Mouse (Mus musculus) limb, embryonic 15.5 days (tissue): ENCODE data around the gene Apc2. TPM values are rescaled to one million over a fixed set of nuclear protein-coding genes. Genes with fewer than 3 reads are reported as not detected.

Experiments used
- ATAC-seq: fragments of 200-750 bp; cut with Nextera tagmentation; 2 replicates; pipeline ENCODE4 v1.8.0; 2017; ENCODE audit warnings: low read depth, moderate TSS enrichment; ENCODE audit not compliant: insufficient number of reproducible peaks, low FRiP score, low TSS enrichment
- H3K27ac ChIP-seq: fragments of 300-500 bp; sonication (generic); 2 replicates; pipeline ENCODE4 v1.5.1; 2015; ENCODE audit warnings: moderate library complexity, mild to moderate bottlenecking, inconsistent platforms
- H3K27me3 ChIP-seq: fragments of 300-500 bp; sonication (generic); 2 replicates; pipeline ENCODE4 v1.6.1; 2015; ENCODE audit warnings: inconsistent platforms
- H3K36me3 ChIP-seq: fragments of 300-500 bp; sonication (generic); 2 replicates; pipeline ENCODE4 v1.6.1; 2015; ENCODE audit warnings: inconsistent platforms
- H3K4me1 ChIP-seq: fragments of 300-500 bp; sonication (generic); 2 replicates; pipeline ENCODE4 v1.6.1; 2015; ENCODE audit warnings: inconsistent platforms
- H3K4me2 ChIP-seq: fragments of 300-500 bp; sonication (generic); 2 replicates; pipeline ENCODE4 v1.6.1; 2015; ENCODE audit warnings: mild to moderate bottlenecking, inconsistent platforms
- H3K4me3 ChIP-seq: fragments of 300-500 bp; sonication (generic); 2 replicates; pipeline ENCODE4 v1.5.1; 2015; ENCODE audit warnings: mild to moderate bottlenecking, inconsistent platforms
- H3K9ac ChIP-seq: fragments of 300-500 bp; sonication (generic); 2 replicates; pipeline ENCODE4 v1.6.1; 2015; ENCODE audit warnings: inconsistent platforms
- H3K9me3 ChIP-seq: fragments of 300-500 bp; sonication (generic); 2 replicates; pipeline ENCODE4 v1.6.1; 2016; ENCODE audit warnings: inconsistent platforms
- WGBS: fragments of 180-500 bp; shearing (Covaris S2); methylation state at CpG from one replicate; pipeline ENCODE4 v1.1.7; 2015; 5-methylcytosine and 5-hydroxymethylcytosine counted together
- polyA plus RNA-seq: library from polyadenylated mRNA; unstranded; fragments of >200 nt; fragmentation: Nextera tagmentation; extraction: Ambion mirVana; gene quantifications from 2 replicates; pipeline ENCODE4 v1.2.1, GENCODE M21; 2015

Gene Apc2
- polyA plus RNA-seq, 1 experiment from 2014 or later: 1.5 TPM

DNA sequence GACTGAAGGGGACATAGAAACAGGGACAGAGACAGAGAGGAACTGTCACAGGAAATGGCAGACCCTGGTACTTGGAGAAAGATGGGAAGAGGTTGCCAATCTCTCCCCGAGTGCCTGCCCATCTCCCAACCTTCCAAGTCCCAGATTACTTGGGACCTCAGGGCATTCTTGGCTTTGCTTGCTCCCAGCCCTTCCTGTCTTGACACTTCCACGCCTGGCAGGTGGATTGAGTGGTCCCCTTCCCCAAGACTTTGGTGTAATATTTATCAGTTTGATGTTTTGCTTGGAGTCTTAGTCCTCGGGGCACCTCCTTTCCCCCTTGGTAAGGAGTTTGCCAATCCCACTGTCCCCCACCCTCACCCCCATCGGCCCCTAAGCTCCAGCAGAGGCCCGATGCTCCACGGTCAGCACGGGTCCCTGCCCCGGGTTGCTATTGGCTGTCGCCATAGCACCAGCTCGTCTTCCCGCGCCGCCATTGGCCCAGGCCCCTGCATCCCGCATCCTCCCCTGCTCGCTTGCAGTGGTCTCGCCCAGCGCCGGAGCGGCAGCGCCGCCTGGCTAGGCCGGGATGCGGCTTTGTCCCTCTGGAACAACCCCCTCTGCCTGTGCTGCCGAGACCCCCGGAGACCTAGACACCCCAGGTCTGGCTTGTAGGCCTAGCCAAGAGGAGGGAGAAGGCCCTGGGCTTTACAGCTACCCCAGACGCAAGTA lies 2.9 kb downstream of the Apc2 start:
- Histone ChIP-seq H3K27me3 (peaks cover 65% of the 10 kb centered on the region), H3K4me2 (peak overlapping the region; percentile 25; the same call in 1 of the 2 replicates), H3K27ac (no peak overlapping the region), H3K4me3 (0 out of 2 replicates have a peak overlapping the region, but pooled peaks have one; percentile 1), H3K36me3 (peaks cover 14% of the 10 kb centered on the region), H3K9ac (no peak overlapping the region), H3K4me1 (peaks cover 40% of the 10 kb centered on the region), H3K9me3 (no peaks in the 10 kb centered on the region)
- 3% methylated on average over 26 of the region's 26 CpGs for WGBS
- ATAC-seq: no peak

DNA sequence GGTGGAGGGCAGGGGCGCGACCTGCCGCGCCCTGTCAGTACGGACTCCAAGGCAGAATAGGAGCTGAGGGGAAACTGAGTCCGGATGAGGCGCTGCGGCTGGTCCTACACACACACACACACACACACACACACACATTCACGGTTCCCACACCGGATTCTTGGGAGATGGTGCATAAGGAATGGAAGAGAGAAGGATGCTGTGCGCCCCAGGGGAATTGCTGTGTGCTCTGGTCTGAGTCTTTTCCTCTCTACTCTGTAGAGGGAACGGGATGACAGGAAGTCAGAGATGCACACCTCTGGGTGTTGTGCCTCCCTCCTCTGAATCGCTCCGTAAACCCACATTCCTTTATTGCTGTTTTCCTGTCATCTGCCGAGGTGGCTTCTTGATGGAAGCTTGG lies 3.5 kb downstream of the Apc2 start:
- Histone ChIP-seq H3K9ac (no peak overlapping the region), H3K27me3 (peaks cover 71% of the 10 kb centered on the region), H3K4me1 (peaks cover 35% of the 10 kb centered on the region), H3K9me3 (no peaks in the 10 kb centered on the region), H3K36me3 (peaks cover 9% of the 10 kb centered on the region), H3K4me2 (peak overlapping the region; percentile 25; the same call in 1 of the 2 replicates), H3K4me3 (0 out of 2 replicates have a peak overlapping the region, but pooled peaks have one; percentile 1), H3K27ac (no peak overlapping the region)
- no peak for ATAC-seq
- WGBS: 6% methylated on average over 15 of the region's 15 CpGs

DNA sequence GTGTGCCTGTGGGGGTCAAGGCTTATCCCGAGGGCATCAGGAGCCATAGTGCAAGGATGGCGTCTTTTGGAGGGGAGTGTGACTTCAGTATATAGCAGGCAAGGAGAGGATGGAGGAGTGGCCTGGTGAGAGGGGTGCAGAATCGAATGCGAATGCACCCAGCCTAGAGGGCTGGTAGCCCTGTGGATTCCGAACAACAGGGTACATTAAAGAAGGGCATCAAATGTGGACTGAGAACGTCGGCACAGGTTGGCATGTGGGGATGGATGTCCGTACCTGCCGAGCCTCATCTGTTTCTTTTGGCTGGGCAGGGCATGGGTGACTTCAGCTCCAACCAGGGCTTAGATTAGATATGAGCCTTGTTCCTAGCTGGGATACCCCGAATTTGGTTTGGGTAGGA lies 4.0 kb downstream of the Apc2 start:
- 48% methylated on average over 10 of the region's 10 CpGs for WGBS
- no peak overlapping the region for H3K4me2 ChIP-seq
- peaks cover 3% of the 10 kb centered on the region for H3K36me3 ChIP-seq
- H3K9ac ChIP-seq: no peak overlapping the region
- H3K4me3 ChIP-seq: no peak overlapping the region
- no peak overlapping the region for H3K27ac ChIP-seq
- H3K4me1 ChIP-seq: peaks cover 32% of the 10 kb centered on the region
- no peaks in the 10 kb centered on the region for H3K9me3 ChIP-seq
- peaks cover 76% of the 10 kb centered on the region for H3K27me3 ChIP-seq
- ATAC-seq: no peak

DNA sequence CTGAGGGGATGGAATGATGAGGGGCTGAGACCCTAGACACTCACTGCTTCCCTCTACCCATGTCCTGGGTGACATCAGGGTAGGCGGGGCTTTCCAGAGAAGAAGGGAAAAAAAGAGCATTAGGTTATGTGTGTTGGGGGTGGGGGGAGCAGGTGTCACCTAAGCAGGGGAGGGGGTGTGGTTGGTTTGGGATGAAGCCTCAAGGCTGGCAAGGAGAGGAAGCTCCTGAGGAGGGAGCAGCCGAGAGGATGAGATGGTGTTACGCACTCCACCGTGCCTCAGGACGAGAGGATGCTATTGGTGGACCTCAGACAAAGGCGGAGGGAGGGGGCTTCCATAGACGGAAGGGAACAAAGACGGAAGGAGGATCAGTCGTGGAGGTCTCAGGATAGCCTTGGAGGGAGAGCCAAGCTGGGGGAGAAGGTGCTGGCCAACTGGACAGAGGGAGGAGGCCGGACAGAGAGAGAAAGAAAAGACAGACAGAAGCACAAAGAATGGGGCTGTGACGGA lies 5.0 kb downstream of the Apc2 start:
- Histone ChIP-seq H3K4me2 (no peak overlapping the region), H3K9ac (no peak overlapping the region), H3K27me3 (peaks cover 85% of the 10 kb centered on the region), H3K4me3 (no peak overlapping the region), H3K4me1 (peaks cover 26% of the 10 kb centered on the region), H3K36me3 (0 out of 2 replicates have a peak, but pooled peaks cover 4% of the 10 kb centered on the region), H3K27ac (no peak overlapping the region), H3K9me3 (no peaks in the 10 kb centered on the region)
- no peak for ATAC-seq
- WGBS: 26% methylated on average over 11 of the region's 11 CpGs

DNA sequence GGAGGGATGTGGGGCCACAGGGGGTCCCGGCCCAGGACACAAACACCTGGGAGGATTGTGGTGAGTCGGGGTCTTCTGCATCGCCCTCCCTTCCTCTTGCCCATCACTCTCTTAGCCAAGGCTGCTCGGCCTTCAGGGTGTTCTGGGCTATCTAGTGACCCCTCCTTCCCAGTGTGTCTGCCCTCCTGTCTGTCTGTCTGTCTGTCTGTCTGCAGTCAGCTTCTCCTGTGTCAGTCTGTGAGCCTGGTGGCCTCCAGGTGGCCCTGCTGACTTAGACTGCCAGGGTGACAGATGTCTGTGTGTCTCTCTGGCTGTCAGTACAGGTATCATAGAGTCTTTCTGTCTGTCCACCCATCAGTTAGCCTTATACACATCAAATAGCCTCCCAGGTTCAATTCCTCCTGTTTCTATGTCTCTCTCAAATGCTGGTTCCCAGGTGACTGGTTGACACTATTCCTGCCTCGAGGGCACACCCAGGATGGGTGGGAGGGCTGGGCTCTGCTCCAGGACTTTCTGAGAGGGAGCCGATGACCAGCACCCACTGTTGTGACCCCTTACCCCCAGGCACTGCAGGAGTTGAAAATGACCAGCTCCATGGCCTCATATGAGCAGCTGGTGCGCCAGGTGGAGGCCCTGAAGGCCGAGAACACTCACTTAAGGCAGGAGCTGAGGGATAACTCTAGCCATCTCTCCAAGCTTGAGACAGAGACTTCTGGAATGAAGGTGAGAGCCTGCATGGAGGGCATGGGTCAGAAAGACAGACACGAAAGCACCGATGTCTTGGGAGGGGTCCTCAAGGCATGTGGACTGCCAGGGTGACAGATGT lies 5.7 kb downstream of the Apc2 start:
- Histone ChIP-seq H3K27me3 (peaks cover 92% of the 10 kb centered on the region), H3K4me1 (peaks cover 20% of the 10 kb centered on the region), H3K4me3 (no peak overlapping the region), H3K4me2 (no peak overlapping the region), H3K9me3 (no peaks in the 10 kb centered on the region), H3K9ac (no peak overlapping the region), H3K36me3 (0 out of 2 replicates have a peak, but pooled peaks cover 5% of the 10 kb centered on the region), H3K27ac (no peak overlapping the region)
- WGBS: 71% methylated on average over 10 of the region's 10 CpGs
- ATAC-seq: no peak

DNA sequence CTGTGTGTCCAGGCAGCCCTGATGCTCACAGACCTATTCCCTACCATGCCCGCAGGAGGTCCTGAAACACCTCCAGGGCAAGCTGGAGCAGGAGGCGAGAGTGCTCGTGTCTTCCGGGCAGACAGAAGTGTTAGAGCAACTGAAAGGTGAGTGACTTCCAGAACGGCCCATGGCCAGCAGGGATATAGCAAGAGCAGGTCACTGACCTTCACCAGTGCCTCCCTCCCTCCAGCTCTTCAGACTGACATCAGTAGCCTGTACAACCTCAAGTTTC lies 6.2 kb downstream of the Apc2 start:
- H3K27ac ChIP-seq: no peak overlapping the region
- ATAC-seq: no peak
- no peak overlapping the region for H3K9ac ChIP-seq
- H3K4me2 ChIP-seq: no peak overlapping the region
- WGBS: 54% methylated on average over 5 of the region's 5 CpGs
- H3K9me3 ChIP-seq: no peaks in the 10 kb centered on the region
- H3K27me3 ChIP-seq: peaks cover 94% of the 10 kb centered on the region
- H3K4me1 ChIP-seq: peaks cover 14% of the 10 kb centered on the region
- H3K36me3 ChIP-seq: 0 out of 2 replicates have a peak, but pooled peaks cover 5% of the 10 kb centered on the region
- no peak overlapping the region for H3K4me3 ChIP-seq

DNA sequence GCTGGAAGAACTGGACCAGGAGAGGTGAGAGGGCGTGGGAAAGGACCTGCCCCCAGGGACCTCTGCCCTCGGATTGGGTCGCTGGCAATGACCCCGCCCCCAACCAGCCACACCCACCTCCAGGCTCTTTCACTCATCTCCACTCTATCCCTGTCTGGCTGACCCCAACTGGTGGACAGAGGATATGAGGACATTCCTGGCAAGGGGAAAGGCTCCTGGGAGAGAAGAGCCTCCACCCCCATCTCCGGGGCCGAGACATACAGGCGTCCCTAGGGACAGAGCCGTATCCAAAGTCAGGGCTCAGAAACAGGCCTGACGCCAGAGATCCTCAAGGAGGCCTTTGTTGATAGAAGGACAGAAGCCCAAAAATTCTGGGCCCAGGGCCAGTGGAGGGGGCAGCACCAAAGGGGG lies 6.7 kb downstream of the Apc2 start:
- Histone ChIP-seq H3K4me2 (no peak overlapping the region), H3K9ac (no peak overlapping the region), H3K4me3 (no peak overlapping the region), H3K36me3 (0 out of 2 replicates have a peak, but pooled peaks cover 5% of the 10 kb centered on the region), H3K4me1 (peaks cover 14% of the 10 kb centered on the region), H3K27ac (no peak overlapping the region), H3K9me3 (no peaks in the 10 kb centered on the region), H3K27me3 (peaks cover 93% of the 10 kb centered on the region)
- no peak for ATAC-seq
- WGBS: 12% methylated on average over 9 of the region's 9 CpGs

DNA sequence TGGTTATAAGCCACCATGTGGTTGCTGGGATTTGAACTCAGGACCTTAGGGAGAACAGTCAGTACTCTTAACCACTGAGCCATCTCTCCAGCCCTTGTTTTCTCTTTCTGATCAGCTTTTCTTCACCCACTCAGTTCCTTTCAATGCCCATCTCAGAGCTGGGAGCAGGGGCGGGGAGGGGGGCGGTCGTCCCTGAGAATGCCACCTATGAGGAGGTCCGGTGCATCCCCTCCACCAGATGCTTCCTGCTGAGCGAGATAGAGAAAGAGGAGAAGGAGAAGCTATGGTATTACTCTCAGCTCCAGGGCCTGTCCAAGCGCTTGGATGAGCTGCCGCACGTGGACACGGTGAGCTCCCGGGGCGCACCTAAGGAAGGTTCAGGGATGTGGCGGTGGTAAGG lies 8.7 kb downstream of the Apc2 start:
- Histone ChIP-seq H3K36me3 (0 out of 2 replicates have a peak, but pooled peaks cover 5% of the 10 kb centered on the region), H3K27me3 (peaks cover 73% of the 10 kb centered on the region), H3K4me2 (peak overlapping the region; percentile 12; the same call in 1 of the 2 replicates), H3K27ac (no peak overlapping the region), H3K9ac (no peak overlapping the region), H3K4me3 (no peak overlapping the region), H3K4me1 (peaks cover 9% of the 10 kb centered on the region), H3K9me3 (no peaks in the 10 kb centered on the region)
- no peak for ATAC-seq
- 16% methylated on average over 12 of the region's 12 CpGs for WGBS

DNA sequence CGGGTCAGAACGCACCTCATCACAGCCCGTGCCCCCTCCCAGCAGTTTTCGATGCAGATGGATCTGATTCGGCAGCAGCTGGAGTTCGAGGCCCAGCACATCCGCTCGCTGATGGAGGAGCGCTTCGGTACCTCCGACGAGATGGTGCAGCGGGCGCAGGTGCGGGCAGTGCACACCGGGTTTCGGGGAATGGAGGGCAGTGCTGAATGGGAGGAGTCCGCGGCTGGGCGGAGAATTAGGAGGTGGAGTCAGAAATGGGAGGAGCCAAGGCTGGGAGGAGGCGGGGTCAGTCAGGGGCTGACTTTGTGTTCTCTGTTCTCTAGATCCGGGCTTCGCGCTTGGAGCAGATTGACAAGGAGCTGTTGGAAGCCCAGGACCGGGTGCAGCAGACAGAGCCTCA lies 9.1 kb downstream of the Apc2 start:
- 0 out of 2 replicates have a peak, but pooled peaks cover 5% of the 10 kb centered on the region for H3K36me3 ChIP-seq
- H3K9me3 ChIP-seq: no peaks in the 10 kb centered on the region
- H3K27ac ChIP-seq: no peak overlapping the region
- peaks cover 9% of the 10 kb centered on the region for H3K4me1 ChIP-seq
- WGBS: 12% methylated on average over 24 of the region's 25 CpGs
- peak overlapping the region; percentile 12; the same call in 1 of the 2 replicates for H3K4me2 ChIP-seq
- no peak overlapping the region for H3K9ac ChIP-seq
- no peak for ATAC-seq
- no peak overlapping the region for H3K4me3 ChIP-seq
- H3K27me3 ChIP-seq: peaks cover 69% of the 10 kb centered on the region

DNA sequence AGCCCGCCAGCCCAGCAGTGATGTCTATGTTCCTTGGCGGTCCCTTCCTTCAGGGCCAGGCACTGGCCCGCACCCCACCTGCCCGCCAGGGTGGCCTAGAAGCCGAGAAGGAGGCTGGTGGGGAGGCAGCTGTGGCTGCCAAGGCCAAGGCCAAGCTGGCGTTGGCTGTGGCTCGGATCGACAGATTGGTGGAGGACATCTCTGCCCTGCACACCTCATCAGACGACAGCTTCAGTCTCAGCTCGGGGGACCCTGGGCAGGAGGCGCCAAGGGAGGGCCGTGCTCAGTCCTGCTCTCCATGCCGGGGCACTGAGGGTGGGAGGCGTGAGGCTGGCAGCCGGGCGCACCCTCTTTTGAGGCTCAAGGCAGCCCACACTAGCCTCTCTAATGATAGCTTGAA lies 15.8 kb downstream of the Apc2 start:
- H3K4me2 ChIP-seq: no peak overlapping the region
- ATAC-seq: no peak
- no peak overlapping the region for H3K27ac ChIP-seq
- 84% methylated on average over 16 of the region's 16 CpGs for WGBS
- H3K27me3 ChIP-seq: peaks cover 74% of the 10 kb centered on the region
- H3K9me3 ChIP-seq: no peaks in the 10 kb centered on the region
- no peaks in the 10 kb centered on the region for H3K36me3 ChIP-seq
- no peak overlapping the region for H3K9ac ChIP-seq
- peaks cover 21% of the 10 kb centered on the region for H3K4me1 ChIP-seq
- H3K4me3 ChIP-seq: no peak overlapping the region

DNA sequence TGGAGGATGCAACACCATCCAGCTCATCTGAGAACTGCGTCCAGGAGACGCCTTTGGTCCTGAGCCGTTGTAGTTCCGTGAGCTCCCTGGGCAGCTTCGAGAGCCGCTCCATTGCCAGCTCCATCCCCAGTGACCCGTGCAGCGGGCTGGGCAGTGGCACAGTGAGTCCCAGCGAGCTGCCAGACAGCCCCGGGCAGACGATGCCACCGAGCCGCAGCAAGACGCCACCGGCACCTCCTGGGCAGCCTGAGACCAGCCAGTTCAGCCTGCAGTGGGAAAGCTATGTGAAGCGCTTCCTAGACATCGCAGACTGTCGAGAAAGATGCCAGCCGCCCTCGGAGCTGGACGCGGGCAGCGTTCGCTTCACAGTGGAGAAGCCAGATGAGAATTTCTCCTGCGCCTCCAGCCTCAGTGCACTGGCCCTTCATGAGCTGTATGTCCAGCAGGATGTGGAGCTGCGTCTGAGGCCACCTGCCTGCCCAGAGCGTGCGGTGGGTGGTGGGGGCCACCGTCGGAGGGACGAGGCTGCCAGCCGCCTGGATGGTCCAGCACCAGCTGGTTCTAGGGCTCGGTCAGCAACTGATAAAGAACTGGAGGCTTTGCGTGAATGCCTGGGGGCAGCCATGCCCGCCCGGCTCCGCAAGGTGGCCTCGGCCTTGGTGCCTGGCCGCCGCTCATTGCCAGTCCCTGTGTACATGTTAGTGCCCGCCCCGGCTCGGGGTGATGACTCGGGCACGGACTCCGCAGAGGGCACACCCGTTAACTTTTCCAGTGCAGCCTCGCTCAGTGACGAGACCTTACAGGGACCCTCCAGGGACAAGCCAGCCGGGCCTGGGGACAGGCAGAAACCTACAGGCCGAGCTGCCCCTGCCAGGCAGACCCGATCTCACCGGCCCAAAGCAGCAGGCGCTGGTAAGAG lies 17.1 kb downstream of the Apc2 start:
- H3K4me3 ChIP-seq: no peak overlapping the region
- no peak overlapping the region for H3K27ac ChIP-seq
- H3K36me3 ChIP-seq: peaks cover 5% of the 10 kb centered on the region
- WGBS: 62% methylated on average over 54 of the region's 54 CpGs
- peaks cover 79% of the 10 kb centered on the region for H3K27me3 ChIP-seq
- H3K9me3 ChIP-seq: no peaks in the 10 kb centered on the region
- H3K4me2 ChIP-seq: no peak overlapping the region
- no peak for ATAC-seq
- no peak overlapping the region for H3K9ac ChIP-seq
- peaks cover 21% of the 10 kb centered on the region for H3K4me1 ChIP-seq
